ENCODE assay signal across 12 mouse cellular contexts in genomic region chr7:28781261-28781663, GRCm38 (mm10). TPM values are rescaled to one million over a fixed set of nuclear protein-coding genes. Genes with fewer than 3 reads are reported as not detected.
DNase-seq lines count a peak whose midpoint lies in the region; ATAC-seq and TF ChIP-seq lines count a peak whose summit lies in the region.
"Had no signal": no experiment of that assay in that cellular context is flagged by ENCODE, and none has a peak within 500 bp of the region (broad histone marks: within the 10 kb centered on the region; RNA-seq: fewer than 3 reads in every experiment).

No protein-coding gene starts in this region.

- H3K27me3 ChIP-seq in heart, embryonic 12.5 days (replicated peaks), result no peaks in the 10 kb centered on the region
- no peaks in the 10 kb centered on the region for H3K27me3 ChIP-seq in midbrain, embryonic 10.5 days (ENCODE audit: low read depth, poor library complexity, severe bottlenecking)
- H3K27me3 ChIP-seq in midbrain, embryonic 16.5 days (ENCODE audit: control insufficient read depth, insufficient read depth, low read depth, low read length), result no peaks in the 10 kb centered on the region
- H3K27me3 ChIP-seq in small intestine, adult 2 months (ENCODE audit: control insufficient read depth, insufficient read depth, low read length), result no peaks in the 10 kb centered on the region
- H3K27me3 ChIP-seq in forebrain, embryonic 13.5 days, result no peaks in the 10 kb centered on the region
- no peaks in the 10 kb centered on the region for H3K27me3 ChIP-seq in forebrain, embryonic 11.5 days (ENCODE audit: control insufficient read depth, insufficient read depth, low read length)
- H3K27me3 ChIP-seq: liver, embryonic 13.5 days had no signal

- DNase-seq in heart, postnatal 4 days, result no peak
- no peak for DNase-seq in midbrain, embryonic 10.5 days (ENCODE audit: low spot score)
- DNase-seq in right cerebral cortex, postnatal 25 days, result no peak
- no peak for DNase-seq in forebrain, embryonic 11.5 days (ENCODE audit: low spot score)
- DNase-seq: kidney, postnatal 4 days; liver, embryonic 13.5 days had no signal

- no peaks in the 10 kb centered on the region for H3K9me3 ChIP-seq in heart, embryonic 12.5 days (replicated peaks)
- no peaks in the 10 kb centered on the region for H3K9me3 ChIP-seq in midbrain, embryonic 10.5 days (replicated peaks)
- no peaks in the 10 kb centered on the region for H3K9me3 ChIP-seq in midbrain, embryonic 16.5 days (replicated peaks; ENCODE audit: control insufficient read depth, low read length, poor library complexity, severe bottlenecking)
- no peaks in the 10 kb centered on the region for H3K9me3 ChIP-seq in forebrain, embryonic 13.5 days (replicated peaks)
- H3K9me3 ChIP-seq in forebrain, embryonic 11.5 days (ENCODE audit: control insufficient read depth, low read length), result no peaks in the 10 kb centered on the region
- H3K9me3 ChIP-seq: liver, embryonic 13.5 days had no signal

- H3K27ac ChIP-seq in heart, embryonic 12.5 days (ENCODE audit: poor library complexity, severe bottlenecking), result no peak overlapping the region
- H3K27ac ChIP-seq in midbrain, embryonic 10.5 days (replicated peaks), result 0 out of 2 replicates have a peak overlapping the region, but pooled peaks have one; percentile 13
- H3K27ac ChIP-seq in midbrain, embryonic 16.5 days (ENCODE audit: low read length), result no peak overlapping the region
- H3K27ac ChIP-seq in small intestine, adult 2 months (ENCODE audit: insufficient read depth, low read depth, low read length), result peak overlapping the region; percentile 74
- no peak overlapping the region for H3K27ac ChIP-seq in forebrain, embryonic 13.5 days
- H3K27ac ChIP-seq in forebrain, embryonic 11.5 days (ENCODE audit: low read depth, low read length), result no peak overlapping the region
- H3K27ac ChIP-seq: liver, embryonic 13.5 days had no signal

- H3K4me3 ChIP-seq in heart, embryonic 12.5 days, result no peak overlapping the region
- no peak overlapping the region for H3K4me3 ChIP-seq in midbrain, embryonic 10.5 days
- H3K4me3 ChIP-seq in midbrain, embryonic 16.5 days (ENCODE audit: low read depth, low read length), result no peak overlapping the region
- no peak overlapping the region for H3K4me3 ChIP-seq in small intestine, adult 2 months (ENCODE audit: low read depth, low read length)
- H3K4me3 ChIP-seq in forebrain, embryonic 13.5 days, result no peak overlapping the region
- H3K4me3 ChIP-seq in forebrain, embryonic 11.5 days (ENCODE audit: low read depth, low read length), result no peak overlapping the region
- H3K4me3 ChIP-seq: liver, embryonic 13.5 days; myocyte had no signal

- ATAC-seq in heart, embryonic 12.5 days (ENCODE audit: insufficient number of reproducible peaks, low FRiP score), result no peak
- ATAC-seq in midbrain, embryonic 16.5 days, result no peak
- ATAC-seq in forebrain, embryonic 13.5 days, result no peak
- no peak for ATAC-seq in forebrain, embryonic 11.5 days (replicated peaks; ENCODE audit: low FRiP score)

- H3K36me3 ChIP-seq in heart, embryonic 12.5 days, result peaks cover 36% of the 10 kb centered on the region
- H3K36me3 ChIP-seq in midbrain, embryonic 10.5 days, result peaks cover 32% of the 10 kb centered on the region
- H3K36me3 ChIP-seq in midbrain, embryonic 16.5 days (ENCODE audit: control insufficient read depth, insufficient read depth, low read length), result peaks cover 7% of the 10 kb centered on the region; the same call in 1 of the 2 replicates
- peaks cover 13% of the 10 kb centered on the region; the same call in 1 of the 2 replicates for H3K36me3 ChIP-seq in small intestine, adult 2 months (ENCODE audit: control insufficient read depth, insufficient read depth, low read length)
- H3K36me3 ChIP-seq in forebrain, embryonic 13.5 days (ENCODE audit: poor library complexity, severe bottlenecking), result peaks cover 63% of the 10 kb centered on the region
- H3K36me3 ChIP-seq in forebrain, embryonic 11.5 days (ENCODE audit: control insufficient read depth, insufficient read depth, low read length), result no peaks in the 10 kb centered on the region; the same call in 1 of the 2 replicates

- H3K9ac ChIP-seq in heart, embryonic 12.5 days, result 0 out of 2 replicates have a peak overlapping the region, but pooled peaks have one; percentile 13
- H3K9ac ChIP-seq in midbrain, embryonic 16.5 days (ENCODE audit: low read depth, low read length), result no peak overlapping the region
- H3K9ac ChIP-seq in forebrain, embryonic 13.5 days, result no peak overlapping the region
- H3K9ac ChIP-seq in forebrain, embryonic 11.5 days (ENCODE audit: low read length), result no peak overlapping the region
- H3K9ac ChIP-seq: liver, embryonic 13.5 days had no signal

- TF ChIP-seq CTCF in small intestine, adult 2 months (IDR thresholded peaks at IDR 0.05; ENCODE audit: extremely low read depth, insufficient read length, insufficient replicate concordance, low read depth, low read length), result no peak

- peaks cover 26% of the 10 kb centered on the region for H3K4me1 ChIP-seq in heart, embryonic 12.5 days (replicated peaks)
- peaks cover 22% of the 10 kb centered on the region for H3K4me1 ChIP-seq in midbrain, embryonic 10.5 days
- no peaks in the 10 kb centered on the region for H3K4me1 ChIP-seq in midbrain, embryonic 16.5 days (ENCODE audit: control insufficient read depth, insufficient read depth, low read length)
- H3K4me1 ChIP-seq in small intestine, adult 2 months (ENCODE audit: control insufficient read depth, insufficient read depth, insufficient read length, low read length), result peaks cover 4% of the 10 kb centered on the region; the same call in 1 of the 2 replicates
- peaks cover 6% of the 10 kb centered on the region for H3K4me1 ChIP-seq in forebrain, embryonic 13.5 days
- no peaks in the 10 kb centered on the region for H3K4me1 ChIP-seq in forebrain, embryonic 11.5 days (replicated peaks; ENCODE audit: control insufficient read depth, insufficient read depth, low read length)

- 89% methylated on average over 8 of the region's 8 CpGs for WGBS in heart, embryonic 12.5 days
- 92% methylated on average over 8 of the region's 8 CpGs for WGBS in midbrain, embryonic 10.5 days
- 87% methylated on average over 8 of the region's 8 CpGs for WGBS in midbrain, embryonic 16.5 days
- 81% methylated on average over 8 of the region's 8 CpGs for WGBS in small intestine, adult 2 months
- 90% methylated on average over 8 of the region's 8 CpGs for WGBS in forebrain, embryonic 13.5 days
- 92% methylated on average over 8 of the region's 8 CpGs for WGBS in forebrain, embryonic 11.5 days

- H3K4me2 ChIP-seq in heart, embryonic 12.5 days, result no peak overlapping the region
- H3K4me2 ChIP-seq in midbrain, embryonic 16.5 days (ENCODE audit: low read length), result no peak overlapping the region
- no peak overlapping the region for H3K4me2 ChIP-seq in forebrain, embryonic 13.5 days
- H3K4me2 ChIP-seq in forebrain, embryonic 11.5 days (ENCODE audit: low read depth, low read length, severe bottlenecking), result no peak overlapping the region
- H3K4me2 ChIP-seq: liver, embryonic 13.5 days had no signal

- TF ChIP-seq POLR2A in small intestine, adult 2 months (IDR thresholded peaks at IDR 0.05; ENCODE audit: low read depth, low read length), result no peak

RNA-seq across cellular contexts. Expression of gene Rinl, which starts 7.5 kb away (rescaled TPM):
- polyA plus RNA-seq in heart, embryonic 12.5 days (2016; fragmentation: Nextera tagmentation; extraction: Ambion mirVana), result 2.7 and 2.8 TPM in 2 replicates
- total RNA-seq in heart, postnatal 4 days (2021), result 1 to 10 TPM; 1.1 to 1.8 TPM
- polyA plus RNA-seq in midbrain, embryonic 10.5 days (2016; fragmentation: Nextera tagmentation; extraction: Ambion mirVana), result 3.5 and 4.0 TPM in 2 replicates
- polyA plus RNA-seq in midbrain, embryonic 16.5 days (2015; fragmentation: Nextera tagmentation; extraction: Ambion mirVana), result 2.2 and 2.9 TPM in 2 replicates
- 4.4 and 7.1 TPM in 2 replicates for polyA plus RNA-seq in small intestine, adult 2 months (2012; rRNA removed)
- polyA plus RNA-seq in forebrain, embryonic 13.5 days (2015; fragmentation: Nextera tagmentation; extraction: Ambion mirVana), result 1.7 and 2.0 TPM in 2 replicates
- polyA plus RNA-seq in forebrain, embryonic 11.5 days (2014; fragmentation: Nextera tagmentation; extraction: Ambion mirVana), result 2.1 and 2.4 TPM in 2 replicates

RNA-seq across cellular contexts. Expression of gene Nfkbib, which starts 13.9 kb away (rescaled TPM):
- 30.0 and 32.1 TPM in 2 replicates for polyA plus RNA-seq in heart, embryonic 12.5 days (2016; fragmentation: Nextera tagmentation; extraction: Ambion mirVana)
- 10 to 100 TPM; 14.4 to 14.5 TPM for total RNA-seq in heart, postnatal 4 days (2021)
- polyA plus RNA-seq in midbrain, embryonic 10.5 days (2016; fragmentation: Nextera tagmentation; extraction: Ambion mirVana), result 57.6 and 62.3 TPM in 2 replicates
- polyA plus RNA-seq in midbrain, embryonic 16.5 days (2015; fragmentation: Nextera tagmentation; extraction: Ambion mirVana), result 52.0 and 64.7 TPM in 2 replicates
- polyA plus RNA-seq in small intestine, adult 2 months (2012; rRNA removed), result 76.0 and 138 TPM in 2 replicates
- polyA plus RNA-seq in forebrain, embryonic 13.5 days (2015; fragmentation: Nextera tagmentation; extraction: Ambion mirVana), result 51.0 and 52.9 TPM in 2 replicates
- polyA plus RNA-seq in forebrain, embryonic 11.5 days (2014; fragmentation: Nextera tagmentation; extraction: Ambion mirVana), result 45.6 and 49.9 TPM in 2 replicates

RNA-seq across cellular contexts. Expression of gene Sirt2, which starts 14.7 kb away (rescaled TPM):
- polyA plus RNA-seq in heart, embryonic 12.5 days (2016; fragmentation: Nextera tagmentation; extraction: Ambion mirVana), result 46.6 and 49.0 TPM in 2 replicates
- 10 to 100 TPM; 56.4 to 58.3 TPM for total RNA-seq in heart, postnatal 4 days (2021)
- 62.7 and 71.6 TPM in 2 replicates for polyA plus RNA-seq in midbrain, embryonic 10.5 days (2016; fragmentation: Nextera tagmentation; extraction: Ambion mirVana)
- 117 and 121 TPM in 2 replicates for polyA plus RNA-seq in midbrain, embryonic 16.5 days (2015; fragmentation: Nextera tagmentation; extraction: Ambion mirVana)
- 26.2 and 47.6 TPM in 2 replicates for polyA plus RNA-seq in small intestine, adult 2 months (2012; rRNA removed)
- 86.3 and 86.9 TPM in 2 replicates for polyA plus RNA-seq in forebrain, embryonic 13.5 days (2015; fragmentation: Nextera tagmentation; extraction: Ambion mirVana)
- polyA plus RNA-seq in forebrain, embryonic 11.5 days (2014; fragmentation: Nextera tagmentation; extraction: Ambion mirVana), result 63.5 and 70.2 TPM in 2 replicates

RNA-seq across cellular contexts. Expression of gene Ccer2, which starts 25.3 kb away (rescaled TPM):
- not detected in 2 replicates for polyA plus RNA-seq in heart, embryonic 12.5 days (2016; fragmentation: Nextera tagmentation; extraction: Ambion mirVana)
- not detected for total RNA-seq in heart, postnatal 4 days (2021)
- polyA plus RNA-seq in midbrain, embryonic 10.5 days (2016; fragmentation: Nextera tagmentation; extraction: Ambion mirVana), result 0.20 TPM in 1 of 2 replicates, not detected in the other
- 0.61 and 0.95 TPM in 2 replicates for polyA plus RNA-seq in midbrain, embryonic 16.5 days (2015; fragmentation: Nextera tagmentation; extraction: Ambion mirVana)
- not detected in 2 replicates for polyA plus RNA-seq in small intestine, adult 2 months (2012; rRNA removed)
- polyA plus RNA-seq in forebrain, embryonic 13.5 days (2015; fragmentation: Nextera tagmentation; extraction: Ambion mirVana), result not detected in 2 replicates
- not detected in 2 replicates for polyA plus RNA-seq in forebrain, embryonic 11.5 days (2014; fragmentation: Nextera tagmentation; extraction: Ambion mirVana)
- total RNA-seq: heart, postnatal 10 days had no signal
- polyA plus RNA-seq: liver, embryonic 13.5 days; myocyte had no signal

RNA-seq across cellular contexts. Expression of gene Hnrnpl, which starts 27.1 kb away (rescaled TPM):
- 218 and 232 TPM in 2 replicates for polyA plus RNA-seq in heart, embryonic 12.5 days (2016; fragmentation: Nextera tagmentation; extraction: Ambion mirVana)
- 100 to 1,000 TPM; 549 to 557 TPM for total RNA-seq in heart, postnatal 4 days (2021)
- polyA plus RNA-seq in midbrain, embryonic 10.5 days (2016; fragmentation: Nextera tagmentation; extraction: Ambion mirVana), result 279 and 293 TPM in 2 replicates
- polyA plus RNA-seq in midbrain, embryonic 16.5 days (2015; fragmentation: Nextera tagmentation; extraction: Ambion mirVana), result 134 and 152 TPM in 2 replicates
- 67.1 and 140 TPM in 2 replicates for polyA plus RNA-seq in small intestine, adult 2 months (2012; rRNA removed)
- 264 and 282 TPM in 2 replicates for polyA plus RNA-seq in forebrain, embryonic 13.5 days (2015; fragmentation: Nextera tagmentation; extraction: Ambion mirVana)
- polyA plus RNA-seq in forebrain, embryonic 11.5 days (2014; fragmentation: Nextera tagmentation; extraction: Ambion mirVana), result 338 and 382 TPM in 2 replicates

Comparison
In these comparisons a context has a peak if more than half of its experiments do, and no peak if none do; other contexts are left out.
1. H3K27ac ChIP-seq: peak in midbrain, embryonic 10.5 days (single experiment) and small intestine, adult 2 months (single experiment); none in heart, embryonic 12.5 days (single experiment), midbrain, embryonic 16.5 days (single experiment), forebrain, embryonic 13.5 days (single experiment) and forebrain, embryonic 11.5 days (single experiment).